Mouse (Mus musculus): ENCODE results near the gene Hist1h2be.

- TF ChIP-seq CTCF (IDR thresholded peaks at IDR 0.05; ENCODE audit: insufficient read depth, low read length), result no peak
- no peak for TF ChIP-seq POLR2A (IDR thresholded peaks at IDR 0.05; ENCODE audit: borderline replicate concordance, extremely low read depth, low read depth, low read length)
These were observed 66.5 kb downstream of the Hist1h2be start for GRCm38 (mm10) chr13:23554393-23554792.

Data from lung, adult 2 months (tissue).